Mouse (Mus musculus): ENCODE measurements at regions not wholly inside any gene's neighbourhood (a gene's known extent, or its start where the extent isn't known, plus 50 kb on each side); places are given as distances from the start of the nearest gene placed in this dataset.
A peak's percentile ranks its signal among the peaks of the same experiment; 100 is the strongest.

DNA sequence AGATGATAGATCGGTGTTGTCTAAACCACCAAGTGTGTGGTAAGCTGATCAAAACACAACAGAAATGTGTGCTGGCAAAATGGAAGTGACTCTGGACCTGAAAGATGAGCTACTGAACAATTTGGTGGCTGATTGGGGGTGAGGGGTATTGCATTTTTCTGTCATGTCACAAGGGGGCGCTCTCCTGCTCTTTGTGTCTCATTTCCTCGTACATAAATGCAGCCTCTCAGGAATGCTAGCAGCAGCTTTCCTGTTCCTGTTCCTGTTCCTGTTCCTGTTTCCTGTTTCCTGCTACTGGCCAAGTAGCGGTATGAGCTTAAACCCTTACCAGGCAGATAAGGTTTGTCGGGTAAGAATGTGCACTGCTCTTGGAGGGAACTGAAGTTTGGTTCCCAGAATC is 134.7 kb upstream of the Fstl4 start:
- peak; percentile 49 for DNase-seq (ENCODE audit: low spot score)

DNA sequence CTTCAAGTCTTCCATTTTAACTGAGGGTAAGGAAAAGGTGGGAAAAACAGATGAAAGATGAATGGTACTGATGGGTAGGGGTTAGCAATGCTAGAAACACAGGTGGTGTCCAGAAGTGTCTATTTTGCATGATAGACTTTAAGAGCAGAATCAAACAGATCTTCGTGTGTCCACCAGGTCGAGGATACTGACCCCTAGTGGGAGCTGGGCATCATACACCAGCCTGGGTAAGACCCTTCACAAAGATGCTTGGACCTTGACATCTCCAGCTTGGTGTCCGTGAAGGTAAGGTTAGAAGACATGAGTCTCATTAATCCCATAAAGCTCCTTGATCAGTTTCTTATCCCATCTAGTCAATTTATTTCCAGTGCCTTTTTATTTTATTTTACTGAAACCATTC is 132.9 kb upstream of the Fstl4 start:
- no peak for DNase-seq (ENCODE audit: low spot score)

DNA sequence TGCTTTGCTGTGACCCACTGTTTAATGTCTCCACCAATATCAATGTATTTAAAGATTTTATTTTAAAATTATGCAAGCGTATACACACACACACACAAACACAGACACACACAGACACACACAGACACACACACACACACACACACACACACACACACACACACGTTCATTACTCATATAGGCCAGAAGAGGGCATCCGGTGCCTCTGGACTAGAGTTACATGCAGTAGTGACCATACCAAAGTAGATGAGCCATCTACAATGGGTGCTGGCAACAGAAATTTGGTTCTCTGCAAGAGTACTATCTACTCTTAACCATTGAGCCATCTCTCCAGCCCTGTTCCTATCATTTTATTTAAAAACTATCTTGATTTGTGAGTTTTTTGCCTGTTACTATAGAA is 130.2 kb upstream of the Fstl4 start:
- no peak for DNase-seq (ENCODE audit: low spot score)

DNA sequence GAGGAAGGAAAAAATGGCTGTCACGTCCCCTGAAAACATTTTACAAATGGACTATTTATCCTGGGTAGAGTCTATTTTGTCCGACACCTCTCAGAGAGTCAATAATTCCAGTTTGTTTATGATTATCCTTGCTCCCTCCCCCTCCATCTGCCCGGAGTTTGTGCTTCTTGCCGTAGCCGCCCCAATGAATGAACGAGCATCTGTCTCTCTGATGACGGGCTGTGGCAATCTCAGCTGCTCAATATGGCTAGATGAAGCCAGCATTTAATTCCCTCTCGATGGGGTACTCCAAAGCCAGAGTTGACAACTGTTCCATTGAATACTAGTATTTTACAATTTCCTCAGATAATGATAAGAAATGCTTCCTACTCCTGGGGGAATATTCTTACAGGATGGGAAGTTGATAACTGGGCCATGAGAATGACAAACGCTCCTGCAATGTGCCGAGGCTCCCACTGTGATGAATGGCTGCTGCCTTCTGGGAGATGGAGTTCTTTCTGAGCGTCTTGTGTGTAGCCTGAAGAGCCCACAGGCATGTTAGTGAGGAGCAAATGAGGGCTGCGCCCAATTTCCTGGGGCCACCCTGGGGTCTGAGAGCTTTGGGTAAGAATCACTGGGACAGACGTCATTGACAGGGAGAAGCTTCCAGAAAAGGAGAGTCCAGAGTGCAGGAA is 128.6 kb upstream of the Fstl4 start:
- DNase-seq (ENCODE audit: low spot score): no peak

DNA sequence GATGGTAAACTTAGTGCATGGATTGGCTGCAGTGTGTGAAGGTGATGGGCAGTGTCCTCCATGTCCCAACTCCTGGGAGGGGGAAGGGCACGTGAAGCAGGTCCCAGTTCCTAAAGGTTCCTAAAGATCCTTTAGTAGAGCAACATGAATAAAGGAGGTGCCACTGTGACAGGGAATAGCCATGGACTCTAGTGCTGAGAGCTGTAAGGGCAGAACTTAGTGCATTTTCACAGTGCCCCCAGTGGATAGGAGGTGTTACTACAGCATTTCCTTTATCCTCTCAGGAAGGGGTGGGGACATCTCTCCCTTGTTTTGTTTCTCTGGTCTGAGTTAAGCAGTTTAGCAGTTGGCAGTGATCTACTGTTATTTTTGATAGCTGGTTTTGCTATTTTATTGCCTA is 125.5 kb upstream of the Fstl4 start:
- DNase-seq (ENCODE audit: low spot score): no peak

DNA sequence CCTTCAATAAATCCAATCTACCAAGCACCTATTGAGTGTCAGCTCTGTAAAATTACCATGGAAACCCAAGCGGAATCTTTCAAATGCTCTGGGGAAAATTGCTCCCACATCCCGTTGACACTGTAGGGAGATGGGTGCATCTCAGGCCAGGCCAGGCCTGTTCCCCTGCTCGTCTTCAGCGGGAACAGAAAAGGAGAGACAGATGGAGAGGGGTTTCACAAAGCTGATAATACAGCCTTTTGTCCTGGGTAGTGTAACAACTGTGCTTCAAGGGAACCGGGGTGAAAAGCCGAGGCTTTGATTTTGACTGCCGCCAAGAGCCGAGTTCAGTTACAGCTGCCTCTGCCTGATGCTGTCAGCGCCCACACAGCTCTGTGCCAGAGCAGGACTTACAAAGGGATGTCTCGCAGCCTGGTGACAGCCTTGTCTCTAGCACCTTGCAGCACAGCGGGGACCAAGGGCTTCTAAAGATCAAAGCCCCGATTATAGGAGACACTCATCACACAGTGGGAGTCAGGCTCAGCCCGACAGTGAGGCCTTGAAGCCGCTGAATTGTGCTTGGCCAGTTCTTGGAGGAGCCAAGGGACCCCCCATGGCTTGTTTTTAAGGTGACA is 122.6 kb upstream of the Fstl4 start:
- peak; percentile 64 for DNase-seq (ENCODE audit: low spot score)

DNA sequence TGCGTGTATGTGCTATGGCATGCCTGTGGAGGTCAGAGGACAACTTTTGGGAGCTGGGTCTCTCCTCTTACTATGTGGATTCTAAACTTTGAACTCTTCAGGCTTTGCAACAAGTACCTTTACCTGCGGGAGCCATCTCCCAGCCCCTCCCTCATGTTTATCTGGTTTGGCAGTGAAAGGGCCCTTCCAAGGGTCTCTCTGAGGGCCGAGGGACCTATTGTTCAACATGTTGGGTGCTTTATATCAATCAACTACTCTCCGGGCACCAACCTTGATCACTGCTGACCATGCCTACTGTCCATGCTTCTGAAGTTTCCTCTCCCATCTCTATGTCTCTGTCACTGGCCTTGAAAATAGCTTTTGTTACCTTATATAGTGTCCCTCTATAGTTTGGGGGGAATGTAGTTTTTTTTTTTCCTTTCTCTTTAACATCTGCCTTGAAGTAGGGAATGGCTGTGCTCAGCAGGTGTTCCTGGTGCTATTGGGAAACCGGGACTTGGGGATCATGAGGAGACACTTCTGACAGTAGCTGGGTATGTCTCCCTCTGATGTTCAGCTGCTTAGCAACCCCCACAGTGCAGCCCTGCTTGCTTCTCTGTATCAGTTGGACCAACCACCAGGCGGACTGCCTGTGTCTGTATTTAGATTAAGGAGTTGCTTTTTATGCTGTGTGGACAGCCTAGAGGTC is 120.2 kb upstream of the Fstl4 start:
- no peak for DNase-seq (ENCODE audit: low spot score)

DNA sequence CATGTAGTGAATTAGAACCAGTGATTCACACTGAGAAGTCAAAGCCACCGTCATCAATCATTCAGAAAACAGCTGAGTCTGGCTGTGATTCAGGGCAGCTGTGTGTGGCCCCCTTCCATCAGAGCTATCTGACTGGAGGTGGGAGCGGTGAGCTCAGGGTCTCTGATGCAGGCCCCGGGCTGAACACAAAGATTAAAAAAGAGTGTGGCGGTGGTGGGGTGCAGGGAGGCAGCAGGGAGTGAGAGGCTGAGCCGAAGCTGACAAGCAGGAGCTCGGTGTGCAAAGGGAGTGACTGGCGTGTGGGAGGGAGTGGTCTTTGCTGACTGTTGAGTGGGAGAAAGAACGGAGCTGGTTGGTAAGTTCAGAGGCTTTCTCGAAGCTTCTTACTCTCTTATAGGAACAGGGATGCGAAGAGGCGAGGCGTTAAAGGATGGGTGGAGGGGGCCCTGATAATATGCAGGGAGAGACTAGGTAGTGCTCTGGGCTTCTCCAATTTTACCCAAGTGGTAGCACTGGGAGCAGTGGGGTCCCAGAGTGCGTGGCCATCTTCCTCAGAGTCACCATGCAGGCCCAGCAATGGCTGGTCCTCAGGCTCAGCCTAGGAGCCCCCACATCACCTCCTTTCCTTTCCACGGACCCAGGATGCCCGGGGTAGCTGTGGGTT is 116.1 kb upstream of the Fstl4 start:
- peak; percentile 65 for DNase-seq (ENCODE audit: low spot score)

DNA sequence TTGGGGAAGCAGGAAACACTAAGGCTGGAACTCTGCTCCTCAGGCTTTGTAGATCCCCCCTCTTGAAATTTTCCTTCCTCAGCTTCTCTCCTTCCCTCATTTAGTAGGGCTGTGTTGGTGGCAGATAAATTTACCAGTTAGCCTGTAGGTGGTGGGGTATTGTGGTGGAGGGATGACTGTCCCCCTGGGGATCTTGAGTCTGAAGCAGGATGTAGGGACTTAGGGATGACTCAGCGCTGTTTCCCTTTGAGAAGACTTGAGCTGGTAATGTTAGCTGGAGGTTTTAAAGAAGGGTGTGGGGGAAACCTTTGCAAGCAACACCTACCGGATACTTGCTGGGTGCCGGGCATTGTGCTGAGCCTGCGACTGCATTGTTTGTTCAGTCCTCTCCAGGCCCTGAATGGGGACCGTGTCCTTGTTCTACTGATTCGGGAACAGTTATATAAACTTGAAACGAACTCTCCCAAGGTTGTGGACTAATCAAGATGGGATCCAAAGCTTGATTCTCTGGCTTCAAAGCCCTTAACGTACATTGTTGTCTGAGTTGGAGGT is 115.5 kb upstream of the Fstl4 start:
- no peak for DNase-seq (ENCODE audit: low spot score)

DNA sequence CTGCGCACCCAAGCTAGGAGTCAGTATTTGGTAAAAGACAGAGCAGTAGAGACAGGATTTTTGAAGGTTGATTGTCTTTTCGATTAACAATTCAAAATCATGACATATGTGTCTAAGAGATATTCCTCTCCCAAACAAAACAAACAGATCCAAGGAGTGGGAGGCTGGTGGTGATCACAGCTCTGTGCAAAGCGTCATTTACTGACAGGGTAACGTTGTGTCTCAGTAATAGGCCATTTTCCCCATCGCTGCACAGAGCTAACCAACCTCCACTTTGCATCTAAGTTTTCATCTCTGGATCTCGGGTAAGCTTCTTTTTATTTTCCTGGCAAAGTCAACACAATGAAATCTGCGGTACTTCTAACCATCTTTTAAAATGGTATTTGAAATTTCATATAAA is 109.8 kb upstream of the Fstl4 start:
- DNase-seq (ENCODE audit: low spot score): no peak

DNA sequence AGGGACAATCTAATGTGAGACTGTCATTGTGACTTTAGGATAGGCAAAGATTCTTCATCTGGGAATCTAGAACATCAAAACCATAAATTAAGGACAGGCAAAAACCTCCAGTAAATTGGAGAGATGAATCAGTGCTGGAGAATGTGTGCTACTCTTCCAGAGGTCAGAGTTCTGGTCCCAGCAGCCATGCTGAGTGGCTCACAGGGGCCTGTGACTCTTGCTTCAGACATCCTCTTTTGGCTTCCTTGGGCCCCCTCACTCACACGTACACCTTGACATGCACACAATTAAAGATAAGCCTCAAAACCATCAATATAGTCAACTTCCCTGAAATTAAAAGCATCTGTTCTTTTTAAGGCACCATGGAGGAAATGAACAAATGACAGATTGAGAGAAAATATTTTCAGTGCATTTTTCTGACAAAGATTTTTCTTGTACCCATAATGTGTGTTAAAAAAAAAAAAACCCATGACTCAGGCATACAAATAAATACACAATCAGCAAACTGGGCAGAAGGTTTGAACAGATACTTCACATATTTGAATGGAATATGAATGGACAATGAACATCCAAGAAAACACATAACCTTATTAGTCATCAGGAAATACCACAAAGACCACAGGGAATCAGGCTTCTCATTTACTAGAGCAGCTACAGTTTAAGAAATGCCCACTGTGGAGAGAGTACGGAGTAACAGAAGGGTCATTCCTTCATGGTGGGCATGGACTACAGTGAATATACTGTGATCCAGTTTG is 108.5 kb upstream of the Fstl4 start:
- no peak for DNase-seq (ENCODE audit: low spot score)

DNA sequence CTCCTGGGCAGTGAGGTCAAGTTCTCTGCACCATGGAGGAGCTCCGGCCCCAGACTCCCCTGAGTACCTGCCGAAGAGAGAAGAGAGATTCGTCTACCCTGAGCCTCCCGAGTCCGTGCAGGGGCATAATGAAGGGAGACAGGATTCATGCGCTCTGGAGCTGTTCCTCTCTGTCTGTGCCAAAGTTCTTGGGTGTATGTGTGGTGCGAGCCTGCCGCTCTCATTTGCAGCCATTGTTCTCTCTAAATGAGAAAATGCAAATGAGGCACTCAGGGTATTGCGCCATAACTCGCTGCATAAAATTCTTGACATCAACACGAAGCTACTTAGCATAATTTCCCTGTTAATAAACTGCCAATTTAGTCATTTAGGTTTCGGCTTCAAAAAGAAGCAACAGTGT is 103.2 kb upstream of the Fstl4 start:
- DNase-seq (ENCODE audit: low spot score): no peak

DNA sequence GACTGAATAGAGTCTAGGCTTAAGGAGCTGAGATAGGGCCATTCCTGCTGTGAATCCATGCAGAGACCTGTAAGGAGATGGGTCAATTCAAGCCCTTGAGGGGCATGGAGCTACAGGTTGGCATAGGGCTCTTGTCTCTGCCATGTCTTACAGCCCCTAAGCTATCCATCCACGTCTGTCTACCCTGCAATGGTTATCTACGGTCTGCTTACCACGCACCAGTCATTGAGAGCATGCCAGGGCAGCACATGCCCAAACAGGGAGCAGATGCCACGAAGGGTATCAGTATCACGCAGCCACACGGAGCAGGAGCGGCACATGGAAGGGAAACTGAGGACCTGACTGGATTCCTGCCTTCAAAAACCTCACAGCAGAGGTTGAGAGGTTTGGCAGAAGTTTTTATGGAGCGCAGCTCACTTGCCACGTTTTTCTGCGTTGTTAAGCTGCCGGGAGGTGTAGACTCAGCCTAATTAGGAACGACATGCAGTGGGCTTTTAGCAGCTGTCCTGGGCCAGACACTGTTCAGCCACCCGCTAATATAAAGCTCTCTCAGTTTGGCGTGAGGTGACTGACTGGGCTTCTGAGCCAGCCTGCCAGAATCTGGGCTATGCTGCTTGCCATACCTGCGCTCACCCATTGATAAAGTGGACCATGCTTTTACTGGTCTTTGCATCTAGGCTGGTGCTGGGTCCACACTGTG is 102.4 kb upstream of the Fstl4 start:
- no peak for DNase-seq (ENCODE audit: low spot score)

DNA sequence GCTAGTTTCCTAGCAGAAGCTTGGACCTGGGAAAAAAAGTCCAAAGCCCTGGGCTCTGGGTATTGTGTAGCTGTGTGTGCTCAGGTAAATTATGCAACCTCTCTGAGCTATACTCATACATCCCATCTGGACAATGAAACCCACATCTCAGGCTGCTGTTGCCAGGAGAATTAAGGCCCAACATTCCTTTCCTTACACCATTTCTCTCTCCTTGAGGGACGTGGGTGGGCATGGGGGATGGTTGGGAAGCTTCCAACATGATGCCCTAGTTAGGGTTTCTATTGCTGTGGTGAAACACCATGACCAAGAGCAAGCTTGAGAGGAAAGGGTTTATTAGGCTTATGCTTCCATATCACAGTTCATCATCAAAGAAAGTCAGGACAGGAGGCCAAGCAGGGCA is 99.1 kb upstream of the Fstl4 start:
- DNase-seq (ENCODE audit: low spot score): no peak

DNA sequence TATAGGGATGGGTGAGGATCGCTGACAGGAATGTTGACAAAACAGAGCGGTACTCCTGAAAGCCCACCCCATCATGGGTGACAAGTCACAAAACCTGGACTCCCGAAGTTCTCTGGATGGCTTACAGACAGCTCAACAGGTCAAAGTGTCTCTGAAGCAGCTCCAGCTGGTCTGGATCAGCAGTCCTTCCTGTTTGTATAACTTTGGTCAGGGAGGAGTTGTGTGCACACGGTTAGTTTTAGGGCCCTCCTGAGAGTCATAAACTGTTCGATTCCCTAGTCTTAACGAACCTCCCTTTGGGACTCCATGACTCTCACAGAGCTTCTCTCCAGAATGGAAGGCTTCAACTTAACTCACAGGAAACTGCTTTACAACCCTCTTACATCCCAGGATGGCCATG is 89.4 kb upstream of the Fstl4 start:
- DNase-seq (ENCODE audit: low spot score): no peak

DNA sequence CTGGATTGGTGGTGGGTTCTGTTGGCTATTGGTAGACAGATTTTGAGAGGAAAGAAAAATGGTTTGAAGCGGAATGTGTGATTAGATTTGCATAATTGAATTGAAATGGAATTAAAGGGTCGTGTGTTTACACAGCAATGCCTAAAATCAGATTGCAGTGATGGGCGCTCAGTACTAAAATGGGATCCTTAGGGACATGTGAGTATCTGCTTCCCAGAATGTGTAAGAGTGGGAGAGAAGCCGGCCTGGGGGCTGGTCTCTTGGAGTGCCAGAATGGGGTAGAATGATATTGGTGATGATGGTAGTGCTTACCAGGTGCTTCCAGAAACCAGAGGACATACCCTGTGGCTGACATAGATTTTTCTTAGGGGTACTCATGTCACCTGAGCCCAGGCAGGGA is 86.2 kb upstream of the Fstl4 start:
- DNase-seq (ENCODE audit: low spot score): no peak

DNA sequence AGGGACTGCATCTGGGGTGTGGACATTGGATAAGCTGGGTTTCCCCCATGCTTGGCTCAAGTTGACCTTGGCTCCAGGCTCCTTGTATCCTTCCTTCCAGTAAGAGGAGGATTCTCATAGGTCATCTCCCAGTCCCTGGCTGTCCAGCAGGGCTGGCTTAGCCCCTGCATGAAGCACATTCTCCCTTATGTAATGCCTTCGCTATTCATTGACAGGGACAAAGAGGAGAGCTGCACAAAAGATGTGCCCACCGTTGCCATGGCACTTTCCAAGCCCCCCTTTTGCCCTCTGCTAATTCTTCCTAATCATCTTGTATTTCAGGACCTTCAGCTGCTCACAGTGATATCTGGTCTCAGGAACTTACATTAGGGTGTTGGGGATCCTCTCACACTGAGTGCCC is 79.0 kb upstream of the Fstl4 start:
- peak; percentile 9 for DNase-seq (ENCODE audit: low spot score)

DNA sequence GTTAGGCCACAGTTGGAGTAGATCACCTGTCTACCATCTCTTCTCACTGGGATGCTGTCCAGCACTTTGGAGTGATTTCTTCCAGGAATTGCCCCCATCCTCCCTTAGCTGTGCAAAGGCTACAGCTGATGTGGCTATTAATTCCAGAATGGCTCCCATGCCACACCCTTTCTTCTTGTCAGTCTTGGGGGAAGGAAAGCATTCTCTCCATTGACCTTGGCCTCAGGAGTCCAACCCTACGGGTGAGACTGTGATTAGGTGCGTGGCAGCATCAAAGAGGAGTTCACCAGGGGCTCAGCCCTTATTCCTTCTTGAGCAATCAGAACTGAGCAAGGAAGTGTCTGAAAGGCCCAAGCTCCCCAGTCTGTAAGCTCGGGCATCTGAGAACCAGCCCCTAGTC is 71.7 kb upstream of the Fstl4 start:
- DNase-seq (ENCODE audit: low spot score): no peak

DNA sequence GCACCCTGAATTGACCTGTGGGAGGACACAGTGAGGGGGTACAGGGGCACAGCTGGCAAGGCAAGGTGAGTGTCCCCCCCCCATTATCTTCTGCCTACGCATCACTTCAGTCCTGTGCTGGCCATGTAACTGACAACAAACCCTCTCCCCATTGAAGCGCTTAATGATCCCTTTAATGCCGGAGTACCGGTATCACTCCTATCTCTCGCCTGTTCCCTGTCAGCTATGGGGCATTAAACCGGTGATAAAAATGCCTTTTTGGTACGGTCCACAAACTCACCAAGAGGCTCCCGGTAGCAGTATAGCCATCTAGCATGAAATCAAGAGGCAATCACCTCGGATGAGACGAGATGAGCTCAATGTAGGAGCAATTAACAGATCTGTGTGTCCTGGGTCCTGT is 62.8 kb upstream of the Fstl4 start:
- DNase-seq (ENCODE audit: low spot score): no peak

DNA sequence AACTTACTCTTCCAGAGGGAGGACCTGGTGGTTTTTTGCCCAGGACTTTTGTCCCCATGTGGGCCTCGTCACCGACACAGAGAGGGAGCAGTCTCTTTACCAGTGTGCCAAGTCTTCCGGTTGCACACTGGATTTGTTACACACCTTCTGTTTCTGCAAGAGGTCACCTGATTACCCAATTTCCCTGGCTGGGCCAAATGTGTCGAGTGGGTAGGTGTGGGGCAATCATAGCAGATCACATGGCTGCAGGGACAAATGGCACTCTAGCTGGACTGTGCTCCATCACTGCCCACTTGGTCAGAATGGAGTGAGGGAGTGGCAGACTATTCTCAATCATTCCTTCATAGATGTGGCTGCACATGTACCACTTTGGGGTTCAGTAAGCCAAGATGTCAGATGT is 61.0 kb upstream of the Fstl4 start:
- no peak for DNase-seq (ENCODE audit: low spot score)

Data from embryo, embryonic 10 days (tissue).